12 mouse cellular contexts compared by ENCODE assay signal in the genomic region with DNA sequence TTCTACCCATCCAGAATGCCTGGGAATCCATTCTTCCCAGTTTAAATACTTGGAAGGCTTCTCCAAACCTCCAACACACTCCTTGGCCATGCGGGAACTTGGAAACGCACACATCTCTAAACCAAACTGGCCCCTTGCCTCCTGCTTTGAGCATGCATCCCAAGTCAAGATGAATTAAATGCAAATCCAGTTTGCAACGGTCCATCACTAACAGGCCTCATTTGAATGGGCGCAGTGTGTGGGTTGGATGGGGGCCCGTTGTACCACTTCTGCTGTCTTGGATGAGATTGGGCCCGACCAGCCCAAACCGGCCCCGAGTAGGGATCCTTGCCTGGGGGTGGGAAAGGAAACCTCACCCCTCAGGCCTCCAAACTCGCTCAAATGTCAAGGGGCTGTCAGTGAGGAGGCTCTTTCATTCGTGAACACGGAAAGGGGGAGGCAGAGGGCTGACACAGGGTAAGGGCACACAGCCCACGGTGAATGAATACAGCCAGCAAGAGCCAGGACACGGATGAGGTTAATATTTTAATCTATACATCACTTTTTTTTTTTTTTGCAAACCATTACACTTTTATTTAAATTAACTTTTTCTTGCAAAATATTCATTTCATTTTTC. TPM values are rescaled to one million over a fixed set of nuclear protein-coding genes. Genes with fewer than 3 reads are reported as not detected.
DNase-seq lines count a peak whose midpoint lies in the region; ATAC-seq and TF ChIP-seq lines count a peak whose summit lies in the region.
"Had no signal": no experiment of that assay in that cellular context is flagged by ENCODE, and none has a peak within 500 bp of the region (broad histone marks: within the 10 kb centered on the region; RNA-seq: fewer than 3 reads in every experiment).

No protein-coding gene starts in this region.

- peak overlapping the region; percentile 65 for H3K27ac ChIP-seq in forebrain, embryonic 10.5 days
- no peak overlapping the region for H3K27ac ChIP-seq in forebrain, embryonic 11.5 days (ENCODE audit: low read depth, low read length)
- H3K27ac ChIP-seq in midbrain, embryonic 10.5 days (replicated peaks), result peak overlapping the region; percentile 86
- H3K27ac ChIP-seq in thymus, adult 2 months (ENCODE audit: control insufficient read depth, insufficient read depth, low read length), result no peak overlapping the region

- no peak for DNase-seq in forebrain, embryonic 10.5 days (ENCODE audit: extremely low spot score, low spot score)
- DNase-seq in forebrain, embryonic 11.5 days (ENCODE audit: low spot score), result no peak
- DNase-seq in right cerebral cortex, adult 18-20 months, result peak; percentile 17
- no peak for DNase-seq in right cerebral cortex, postnatal 14 days
- peak; percentile 56 for DNase-seq in midbrain, embryonic 10.5 days (ENCODE audit: low spot score)
- DNase-seq in thymus, adult 2 months, result no peak
- DNase-seq in gastrocnemius, adult 8-10 months (ENCODE audit: low spot score in 2 of 2), result no peak
- DNase-seq in ovary, postnatal 10 days (ENCODE audit: low spot score), result no peak
- DNase-seq: B cell, adult 2 months had no signal

- ATAC-seq in forebrain, embryonic 11.5 days (replicated peaks; ENCODE audit: low FRiP score), result no peak
- ATAC-seq: intestine, postnatal 0 days; lung, postnatal 0 days had no signal

- H3K4me3 ChIP-seq in forebrain, embryonic 10.5 days, result no peak overlapping the region
- no peak overlapping the region for H3K4me3 ChIP-seq in forebrain, embryonic 11.5 days (ENCODE audit: low read depth, low read length)
- H3K4me3 ChIP-seq in midbrain, embryonic 10.5 days, result no peak overlapping the region
- no peak overlapping the region for H3K4me3 ChIP-seq in thymus, adult 2 months (ENCODE audit: control insufficient read depth, insufficient read depth, low read length)

- 0 out of 2 replicates have a peak, but pooled peaks cover 3% of the 10 kb centered on the region for H3K9me3 ChIP-seq in forebrain, embryonic 10.5 days
- no peaks in the 10 kb centered on the region for H3K9me3 ChIP-seq in forebrain, embryonic 11.5 days (ENCODE audit: control insufficient read depth, low read length)
- no peaks in the 10 kb centered on the region for H3K9me3 ChIP-seq in midbrain, embryonic 10.5 days (replicated peaks)

- no peak for TF ChIP-seq POLR2A in thymus, adult 2 months (IDR thresholded peaks at IDR 0.05; ENCODE audit: control insufficient read depth, extremely low read depth, insufficient read depth, low read length, poor library complexity)

- WGBS in forebrain, embryonic 10.5 days, result 60% methylated on average over 13 of the region's 13 CpGs
- WGBS in forebrain, embryonic 11.5 days, result 53% methylated on average over 13 of the region's 13 CpGs
- WGBS in midbrain, embryonic 10.5 days, result 40% methylated on average over 13 of the region's 13 CpGs
- WGBS in thymus, adult 2 months, result 88% methylated on average over 13 of the region's 13 CpGs

- H3K4me2 ChIP-seq in forebrain, embryonic 11.5 days (ENCODE audit: low read depth, low read length, severe bottlenecking), result no peak overlapping the region

- no peak overlapping the region for H3K9ac ChIP-seq in forebrain, embryonic 11.5 days (ENCODE audit: low read length)

- no peak for TF ChIP-seq CTCF in thymus, adult 2 months (IDR thresholded peaks at IDR 0.05; ENCODE audit: borderline replicate concordance, control insufficient read depth, extremely low read depth, insufficient read depth, low read length, poor library complexity)

- no peaks in the 10 kb centered on the region for H3K27me3 ChIP-seq in forebrain, embryonic 10.5 days (ENCODE audit: poor library complexity, severe bottlenecking)
- H3K27me3 ChIP-seq in forebrain, embryonic 11.5 days (ENCODE audit: control insufficient read depth, insufficient read depth, low read length), result no peaks in the 10 kb centered on the region
- no peaks in the 10 kb centered on the region for H3K27me3 ChIP-seq in midbrain, embryonic 10.5 days (ENCODE audit: low read depth, poor library complexity, severe bottlenecking)
- H3K27me3 ChIP-seq in thymus, adult 2 months (ENCODE audit: control insufficient read depth, insufficient read depth, low read length), result no peaks in the 10 kb centered on the region

- peaks cover 48% of the 10 kb centered on the region for H3K4me1 ChIP-seq in forebrain, embryonic 10.5 days
- peaks cover 6% of the 10 kb centered on the region for H3K4me1 ChIP-seq in forebrain, embryonic 11.5 days (replicated peaks; ENCODE audit: control insufficient read depth, insufficient read depth, low read length)
- peaks cover 52% of the 10 kb centered on the region for H3K4me1 ChIP-seq in midbrain, embryonic 10.5 days
- no peaks in the 10 kb centered on the region for H3K4me1 ChIP-seq in thymus, adult 2 months (replicated peaks; ENCODE audit: control insufficient read depth, insufficient read depth, low read length)

- peaks cover 39% of the 10 kb centered on the region for H3K36me3 ChIP-seq in forebrain, embryonic 10.5 days (replicated peaks)
- H3K36me3 ChIP-seq in forebrain, embryonic 11.5 days (ENCODE audit: control insufficient read depth, insufficient read depth, low read length), result peaks cover 2% of the 10 kb centered on the region; the same call in 1 of the 2 replicates
- H3K36me3 ChIP-seq in midbrain, embryonic 10.5 days, result peaks cover 46% of the 10 kb centered on the region
- H3K36me3 ChIP-seq in thymus, adult 2 months (ENCODE audit: control insufficient read depth, insufficient read depth, low read length), result no peaks in the 10 kb centered on the region

RNA-seq across cellular contexts. Expression of a gene that starts 38.7 kb away (rescaled TPM):
- 1.0 TPM in 2 replicates for polyA plus RNA-seq in forebrain, embryonic 10.5 days (2016; fragmentation: Nextera tagmentation; extraction: Ambion mirVana)
- 0.56 and 0.91 TPM in 2 replicates for polyA plus RNA-seq in forebrain, embryonic 11.5 days (2014; fragmentation: Nextera tagmentation; extraction: Ambion mirVana)
- polyA plus RNA-seq in midbrain, embryonic 10.5 days (2016; fragmentation: Nextera tagmentation; extraction: Ambion mirVana), result 0.71 and 1.0 TPM in 2 replicates
- 1.1 and 1.5 TPM in 2 replicates for polyA plus RNA-seq in thymus, adult 2 months (2012; rRNA removed)
- 1 to 10 TPM; 1.4 to 1.8 (median 1.5) TPM for total RNA-seq in gastrocnemius, adult 8-10 months (2022)
- total RNA-seq: neutrophil, adult 5-6 weeks had no signal

Comparison
In these comparisons a context has a peak if more than half of its experiments do, and no peak if none do; other contexts are left out.
1. DNase-seq: peak in right cerebral cortex, adult 18-20 months (single experiment) and midbrain, embryonic 10.5 days (single experiment); none in forebrain, embryonic 10.5 days (single experiment), forebrain, embryonic 11.5 days (single experiment), right cerebral cortex, postnatal 14 days (single experiment), thymus, adult 2 months (single experiment), gastrocnemius, adult 8-10 months (0 of 2) and ovary, postnatal 10 days (single experiment).
2. H3K27ac ChIP-seq: peak in forebrain, embryonic 10.5 days (single experiment) and midbrain, embryonic 10.5 days (single experiment); none in forebrain, embryonic 11.5 days (single experiment) and thymus, adult 2 months (single experiment).